Mouse (Mus musculus) hindlimb bud, embryonic 11.5 days (tissue): ENCODE data around the gene Gabarap.
"Not testable (repeated sequence)": the region's sequence is repeated elsewhere in the genome, so short reads cannot be mapped to it uniquely, and the experiment has no call there.

Experiments
- DNase-seq: peaks from one replicate; pipeline ENCODE4 v3.0.0-alpha.2; 2012; ENCODE audit warnings: low read depth, low spot score; ENCODE audit errors: extremely low spot score

The Gabarap gene

GRCm38 (mm10) chr11:69998567-69999491 is 7.9 kb downstream of the Gabarap start:
- no peak for DNase-seq

- DNase-seq = no peak
Measured at GRCm38 (mm10) chr11:69999666-70000065, 8.7 kb downstream of the Gabarap start.

- DNase-seq = peak; percentile 83
Measured at GRCm38 (mm10) chr11:70000396-70000898, 9.5 kb downstream of the Gabarap start, which contains the start of gene Dvl2. Dvl2 (plus strand) TSS chr11:70000595.

- no peak for DNase-seq
Measured at GRCm38 (mm10) chr11:70001159-70001558, 10.2 kb downstream of the Gabarap start.

GRCm38 (mm10) chr11:70001865-70002264 is 10.9 kb downstream of the Gabarap start:
- DNase-seq = no peak

- no peak for DNase-seq
Measured at GRCm38 (mm10) chr11:70002471-70002870, 11.5 kb downstream of the Gabarap start.

GRCm38 (mm10) chr11:70005521-70005920 is 14.6 kb downstream of the Gabarap start:
- no peak for DNase-seq

GRCm38 (mm10) chr11:70010033-70010432 is 19.1 kb downstream of the Gabarap start:
- no peak for DNase-seq

- DNase-seq = no peak
Measured at GRCm38 (mm10) chr11:70010548-70010947, 19.6 kb downstream of the Gabarap start.

- no peak for DNase-seq
Measured at GRCm38 (mm10) chr11:70010961-70011360, 20.0 kb downstream of the Gabarap start.

- DNase-seq = no peak
Measured at GRCm38 (mm10) chr11:70012931-70013330, 22.0 kb downstream of the Gabarap start.

GRCm38 (mm10) chr11:70013408-70013807 is 22.5 kb downstream of the Gabarap start:
- DNase-seq = no peak

- no peak for DNase-seq
Measured at GRCm38 (mm10) chr11:70014051-70014450, 23.1 kb downstream of the Gabarap start.

GRCm38 (mm10) chr11:70014880-70015558 is 24.1 kb downstream of the Gabarap start, which contains the start of gene Acadvl:
Acadvl (minus strand) TSS chr11:70015411.
- DNase-seq = no peak

GRCm38 (mm10) chr11:70015677-70016076 is 24.7 kb downstream of the Gabarap start:
- no peak for DNase-seq

- not testable (repeated sequence) for DNase-seq
Measured at GRCm38 (mm10) chr11:70016177-70016576, 25.2 kb downstream of the Gabarap start.

GRCm38 (mm10) chr11:70016669-70017068 is 25.7 kb downstream of the Gabarap start, which contains the start of gene Dlg4:
Dlg4 (plus strand) TSS chr11:70016942.
- no peak for DNase-seq

- no peak for DNase-seq
Measured at GRCm38 (mm10) chr11:70017199-70017767, 26.3 kb downstream of the Gabarap start.

GRCm38 (mm10) chr11:70018131-70018990 is 27.4 kb downstream of the Gabarap start:
- DNase-seq = no peak

- no peak for DNase-seq
Measured at GRCm38 (mm10) chr11:70019495-70020021, 28.6 kb downstream of the Gabarap start.
